Mouse (Mus musculus): Measurements from ENCODE around the gene Gm21677. TPM values are rescaled to one million over a fixed set of nuclear protein-coding genes. Genes with fewer than 3 reads are reported as not detected.

The Gm21677 gene
- polyA plus RNA-seq (2014; fragmentation: Illumina TruSeq; extraction: RNeasy Lipid Tissue Mini Kit (QIAGEN cat#74804)): not detected

DNA sequence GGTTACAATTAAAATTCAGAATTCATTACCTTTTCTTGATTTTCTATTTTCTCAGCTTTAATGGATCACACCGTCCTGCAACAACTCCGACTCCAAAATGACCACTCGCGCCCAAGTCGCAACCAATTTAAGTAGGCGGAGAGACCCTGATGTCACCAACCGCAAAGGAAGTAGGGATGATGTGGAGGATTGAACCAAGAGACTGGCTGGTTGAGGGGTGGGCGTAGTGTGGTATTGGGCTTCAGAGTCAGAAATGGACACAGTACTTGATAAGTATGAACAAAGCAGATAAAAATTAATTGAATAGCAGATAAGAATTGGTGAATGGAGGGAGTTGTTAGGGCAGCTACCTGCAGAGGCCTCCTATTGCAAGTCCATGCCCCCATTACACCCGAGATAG lies at the start of gene Gm21677:
Gm21677 (minus strand) TSS at position 101 of the 400 bp plus-strand sequence.

GRCm38 (mm10) chrY:3345229-3345628 lies 39.0 kb upstream of the Gm21677 start, which contains the start of gene Gm21693:
TSS of gene Gm21693 (minus strand) at chrY:3345329.

Other genes starting within 250 kb of the Gm21677 start
- gene Gm21693, start 38.9 kb upstream of the Gm21677 start, polyA plus RNA-seq (2014; fragmentation: Illumina TruSeq; extraction: RNeasy Lipid Tissue Mini Kit (QIAGEN cat#74804)): not detected
- not detected for gene Gm21704, start 103.7 kb upstream of the Gm21677 start, polyA plus RNA-seq (2014; fragmentation: Illumina TruSeq; extraction: RNeasy Lipid Tissue Mini Kit (QIAGEN cat#74804))
- gene Gm21708, start 103.7 kb upstream of the Gm21677 start, polyA plus RNA-seq (2014; fragmentation: Illumina TruSeq; extraction: RNeasy Lipid Tissue Mini Kit (QIAGEN cat#74804)): not detected